Mouse (Mus musculus) kidney, adult 2 months (tissue): ENCODE measurements around the gene Snx9.

ENCODE experiments used
- CTCF ChIP-seq: fragments of 200-500 bp; conservative IDR thresholded peaks from 2 replicates; pipeline ENCODE4 v1.5.1; 2011; ENCODE audit warnings: low read depth, mild to moderate bottlenecking, control low read depth, low read length, moderate library complexity, mixed read lengths; ENCODE audit not compliant: insufficient read depth, insufficient read length
- POLR2A ChIP-seq: fragments of 200-500 bp; IDR thresholded peaks from one replicate; pipeline ENCODE4 v1.6.1; 2011; ENCODE audit warnings: low read depth, low read length, control low read depth

DNA sequence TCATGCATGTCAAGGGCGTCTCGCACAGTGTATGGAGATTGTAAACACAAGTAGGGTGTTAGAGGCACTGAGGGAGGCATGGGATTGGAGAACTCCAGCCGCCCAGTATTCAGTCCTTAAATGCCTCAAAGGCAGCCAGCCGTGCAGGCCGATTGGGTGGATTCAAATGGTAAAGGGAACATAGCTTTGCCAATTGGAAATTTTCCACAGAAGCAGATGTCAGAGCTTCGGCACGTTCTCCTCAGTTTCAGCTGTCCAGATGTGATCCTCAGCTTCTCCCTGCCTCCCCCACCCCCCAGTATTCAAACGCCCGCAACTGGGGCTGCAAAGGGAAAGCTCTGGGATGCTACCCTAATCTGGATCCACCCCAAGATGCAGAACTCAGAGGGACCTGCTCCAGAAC is 21.3 kb upstream of the Snx9 start:
- no peak for TF ChIP-seq POLR2A
- TF ChIP-seq CTCF: no peak
